Mouse (Mus musculus) v-Abl transformed pro-B cells (cell line): ENCODE data around the gene Dhrs11.

Experiments used
- in situ Hi-C, 2 experiments: fragments of 400-800 bp; cut with MboI; formaldehyde crosslinking; loops; one replicate each; pipeline ENCODE4 v1.15.1; 2025; ENCODE audit not compliant: unreplicated experiment in 2 of 2

Gene Dhrs11

DNA sequence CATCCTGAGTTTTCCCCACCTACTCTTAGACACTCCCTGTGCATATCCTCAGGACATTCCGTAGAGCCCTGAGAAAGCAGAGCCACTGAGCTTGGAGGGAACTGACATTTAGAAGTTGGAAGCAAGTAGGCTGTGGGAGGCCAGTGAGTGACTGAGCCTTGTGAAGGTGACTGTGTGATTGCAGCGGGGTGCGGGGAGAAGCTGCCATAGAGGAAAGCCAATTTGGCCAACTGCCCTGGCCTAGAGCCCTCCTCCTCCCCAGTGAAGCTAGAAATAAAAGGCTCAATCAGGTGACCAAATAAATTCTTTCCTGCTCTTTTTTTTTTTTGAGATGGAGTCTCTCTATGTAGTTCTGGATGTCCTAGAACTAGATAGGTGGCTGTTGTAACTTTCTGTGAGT, 2.6 kb downstream of the Dhrs11 start:
- in situ Hi-C loops = loop anchor here (5.0 to 25.0 kb wide), 2 partner anchors 41 to 1514 kb away; partner anchors contain the start of gene Pex12 (in 1 of the 2)

DNA sequence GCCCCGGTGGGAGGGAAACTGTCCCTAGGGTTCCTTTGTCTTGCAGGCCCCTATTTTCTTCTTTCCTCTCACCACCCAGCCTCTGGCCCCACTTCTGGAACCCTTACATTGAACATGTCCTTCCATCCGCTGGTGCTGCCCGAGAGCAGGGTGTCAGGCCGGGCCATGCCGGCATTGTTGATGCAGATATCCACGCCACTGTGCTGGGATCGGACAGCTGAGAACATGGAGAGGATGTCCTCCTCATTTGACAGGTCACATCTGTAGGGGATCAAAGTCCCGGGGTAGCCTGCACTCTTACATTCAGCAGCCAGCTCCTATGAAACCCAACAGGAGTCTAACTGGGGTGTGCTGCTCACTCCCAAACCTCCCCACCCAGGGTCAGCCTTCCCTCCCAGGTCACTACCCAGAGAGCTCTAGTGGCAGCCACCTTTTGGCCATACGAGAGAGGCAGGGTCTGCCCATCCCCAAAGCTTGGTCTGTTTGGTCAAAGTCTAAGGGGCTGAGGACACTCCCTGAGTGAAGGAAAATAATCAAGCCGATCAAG, 3.5 kb downstream of the Dhrs11 start:
- in situ Hi-C loops = loop anchor here (5.0 to 25.0 kb wide), 2 partner anchors 42 to 1513 kb away; partner anchors contain the start of gene Pex12 (in 1 of the 2)

DNA sequence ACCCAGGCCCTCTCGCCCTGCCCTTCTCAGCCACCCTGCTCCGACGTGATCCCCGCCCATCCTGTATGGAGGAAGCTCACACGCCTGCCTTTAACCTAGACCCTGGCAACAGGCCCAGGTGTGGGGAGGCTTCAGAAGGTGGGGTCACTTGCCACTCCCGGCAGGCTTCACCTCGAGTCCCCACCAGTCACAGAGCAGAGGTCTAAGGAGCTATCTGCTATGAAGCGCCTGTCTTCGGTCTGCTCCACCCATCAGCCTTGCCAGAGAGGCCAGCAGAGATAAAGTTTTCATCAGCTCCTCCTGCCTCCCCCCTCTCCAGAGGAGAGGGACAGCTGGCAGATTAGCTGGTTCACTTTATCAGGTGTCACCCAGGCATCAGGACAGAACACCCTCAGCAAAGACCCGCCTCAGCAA, 5.3 kb downstream of the Dhrs11 start:
- in situ Hi-C loops = no loop called here

DNA sequence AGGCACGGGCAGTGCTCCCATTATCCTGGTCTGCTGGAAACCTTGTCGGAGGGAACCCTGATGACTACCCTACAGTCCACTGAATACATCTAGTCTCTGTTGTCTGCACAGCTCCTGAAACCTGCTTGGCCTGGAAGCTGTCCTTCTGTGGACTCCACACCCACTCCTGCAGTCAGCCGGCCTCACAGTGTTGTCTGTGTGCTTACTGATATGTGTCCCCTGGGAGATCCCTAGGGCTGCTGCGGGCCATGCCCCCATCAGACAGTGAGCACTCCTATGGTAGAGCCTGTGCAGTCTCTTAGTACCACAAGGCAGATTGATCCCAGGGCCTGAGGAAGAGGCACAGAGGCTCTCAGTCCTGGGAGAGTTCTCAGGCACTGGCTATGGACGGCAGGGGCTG, 6.3 kb downstream of the Dhrs11 start:
- in situ Hi-C loops = no loop called here

DNA sequence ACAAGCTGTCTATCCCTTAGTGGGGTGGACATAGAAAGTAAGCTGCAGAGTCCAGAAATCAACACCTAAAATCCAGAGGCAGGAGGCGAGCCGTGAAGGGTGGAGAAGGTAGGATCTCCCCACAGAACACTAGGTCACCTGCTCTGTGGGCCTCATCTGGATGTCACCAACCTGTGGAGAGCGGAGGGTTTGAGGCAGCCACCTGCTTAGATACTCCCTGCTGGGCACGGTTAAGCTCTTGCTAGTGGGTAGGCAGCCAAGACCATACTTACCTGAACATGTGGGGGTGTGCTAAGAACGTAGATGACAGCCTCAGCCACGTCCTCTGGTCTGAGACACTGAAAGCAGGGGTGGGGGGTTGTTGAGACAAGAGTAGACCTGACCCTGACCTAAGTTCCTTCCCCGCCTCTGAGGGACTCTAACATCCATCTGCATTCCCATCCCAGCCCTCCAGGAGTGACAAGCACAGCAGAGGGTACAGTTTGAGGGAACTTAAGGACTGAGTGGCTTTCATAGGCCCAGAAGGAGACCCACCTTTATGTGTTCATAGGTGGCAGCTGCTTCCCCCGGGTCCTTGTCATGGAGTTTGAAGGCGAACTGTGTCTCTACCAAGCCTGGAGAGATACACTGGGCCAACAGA, 7.5 kb downstream of the Dhrs11 start:
- in situ Hi-C loops = no loop called here

DNA sequence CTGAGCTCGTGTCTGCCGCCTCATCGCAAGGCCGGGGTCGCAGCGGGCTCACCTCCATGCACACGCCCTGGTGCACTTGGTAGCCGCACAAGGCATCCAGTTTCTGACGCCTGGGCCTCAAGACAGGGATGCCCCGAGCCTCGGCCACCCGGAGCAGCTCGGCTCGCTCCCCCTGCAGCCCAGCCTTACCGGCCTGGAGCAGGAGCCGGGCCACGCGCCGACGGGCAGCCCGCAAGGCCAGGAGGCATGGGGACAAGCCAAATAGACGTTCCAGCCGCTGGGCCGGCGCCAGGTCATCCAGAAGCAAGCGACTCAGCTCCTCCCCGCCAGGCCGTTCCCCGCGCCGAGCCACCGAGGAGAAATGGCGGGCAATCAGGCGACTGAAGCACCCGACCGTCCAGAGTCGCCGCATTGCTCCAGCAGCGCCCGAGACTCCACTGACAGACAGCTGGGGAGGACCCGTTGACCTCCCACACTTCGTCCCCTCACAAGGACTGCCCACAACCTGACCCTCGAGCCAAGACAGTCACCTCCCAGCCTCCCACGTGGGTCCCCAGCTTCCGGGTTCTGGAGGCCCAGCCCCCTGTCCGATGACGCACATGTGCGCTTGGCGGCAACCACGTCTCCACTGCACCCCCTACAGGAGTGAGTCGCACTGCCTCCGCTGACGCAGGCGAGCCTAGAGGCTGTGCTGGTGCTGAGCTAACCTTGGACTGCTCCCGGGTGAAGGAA, 9.7 kb downstream of the Dhrs11 start, which contains the start of gene Mrm1:
Gene Mrm1, minus strand, starts transcription at position 555 of the 732 bp plus-strand sequence.
- in situ Hi-C loops = loop anchor here (5.0 to 10.0 kb wide), 5 partner anchors 98 to 1034 kb away; partner anchors contain the start of gene Znhit3 (in 1 of the 2)

DNA sequence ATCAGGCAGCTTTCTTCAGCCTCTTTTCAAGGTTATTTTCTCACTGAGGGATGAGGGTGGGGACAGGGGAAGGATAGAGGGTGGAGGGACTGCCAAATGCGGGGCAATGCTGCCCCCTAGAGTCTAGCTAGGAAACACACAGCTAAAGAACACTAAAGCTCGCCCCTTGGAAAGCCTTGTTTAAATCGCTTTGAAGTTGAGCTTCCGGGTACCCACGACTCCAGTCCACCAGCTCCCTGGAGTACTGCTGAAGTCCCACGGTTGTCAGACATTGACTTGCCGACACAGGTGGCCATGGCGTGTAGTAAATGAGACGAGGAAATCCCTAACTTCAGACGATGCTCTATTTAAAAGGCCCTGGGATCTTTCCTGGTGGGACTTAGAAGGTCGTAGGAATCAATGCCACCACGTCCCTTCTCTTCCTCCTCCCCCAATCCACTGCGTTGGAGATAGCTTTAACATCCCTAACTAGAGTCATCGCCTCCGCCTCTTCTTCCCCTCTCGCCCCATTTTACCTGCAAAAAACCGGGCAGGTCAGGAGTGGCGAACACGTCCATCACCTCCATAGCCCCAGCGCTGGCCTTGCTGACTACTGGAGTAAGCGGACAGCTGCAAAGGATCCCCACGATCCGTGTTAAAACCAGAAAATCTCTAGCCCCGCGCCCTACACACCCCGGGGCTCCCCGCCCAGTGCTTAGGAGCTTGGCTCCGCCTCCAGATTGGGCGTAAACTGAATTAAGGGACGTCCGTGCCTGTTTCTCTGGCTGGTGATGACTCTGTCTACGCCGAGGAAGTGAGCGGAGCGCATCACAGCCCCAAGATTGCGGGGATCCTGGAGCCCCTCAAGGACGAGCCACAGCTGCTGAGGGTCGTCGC, 10.5 kb downstream of the Dhrs11 start:
- in situ Hi-C loops = loop anchor here (5.0 to 10.0 kb wide), 5 partner anchors 99 to 1034 kb away; partner anchors contain the start of gene Znhit3 (in 1 of the 2)

DNA sequence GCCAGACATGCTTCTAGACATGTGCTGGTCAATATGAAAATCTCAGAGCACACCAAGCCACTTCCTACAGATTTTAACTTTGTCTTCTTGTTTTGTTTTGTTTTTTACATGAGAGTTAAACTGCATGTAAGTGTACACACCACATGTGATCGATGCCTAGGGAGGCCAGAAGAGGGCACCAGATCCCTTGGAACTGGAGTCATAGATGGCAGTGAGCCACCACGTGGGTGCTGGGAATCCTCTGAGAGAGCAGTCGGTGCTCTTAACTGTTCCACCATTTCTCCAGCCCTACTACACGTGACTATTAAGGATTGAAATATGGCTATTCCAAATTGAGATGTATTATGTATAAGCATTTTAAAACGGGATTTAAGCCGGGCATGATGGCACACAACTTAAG, 11.4 kb downstream of the Dhrs11 start:
- in situ Hi-C loops = loop anchor here (5.0 to 10.0 kb wide), 5 partner anchors 100 to 1033 kb away; partner anchors contain the start of gene Znhit3 (in 1 of the 2)

DNA sequence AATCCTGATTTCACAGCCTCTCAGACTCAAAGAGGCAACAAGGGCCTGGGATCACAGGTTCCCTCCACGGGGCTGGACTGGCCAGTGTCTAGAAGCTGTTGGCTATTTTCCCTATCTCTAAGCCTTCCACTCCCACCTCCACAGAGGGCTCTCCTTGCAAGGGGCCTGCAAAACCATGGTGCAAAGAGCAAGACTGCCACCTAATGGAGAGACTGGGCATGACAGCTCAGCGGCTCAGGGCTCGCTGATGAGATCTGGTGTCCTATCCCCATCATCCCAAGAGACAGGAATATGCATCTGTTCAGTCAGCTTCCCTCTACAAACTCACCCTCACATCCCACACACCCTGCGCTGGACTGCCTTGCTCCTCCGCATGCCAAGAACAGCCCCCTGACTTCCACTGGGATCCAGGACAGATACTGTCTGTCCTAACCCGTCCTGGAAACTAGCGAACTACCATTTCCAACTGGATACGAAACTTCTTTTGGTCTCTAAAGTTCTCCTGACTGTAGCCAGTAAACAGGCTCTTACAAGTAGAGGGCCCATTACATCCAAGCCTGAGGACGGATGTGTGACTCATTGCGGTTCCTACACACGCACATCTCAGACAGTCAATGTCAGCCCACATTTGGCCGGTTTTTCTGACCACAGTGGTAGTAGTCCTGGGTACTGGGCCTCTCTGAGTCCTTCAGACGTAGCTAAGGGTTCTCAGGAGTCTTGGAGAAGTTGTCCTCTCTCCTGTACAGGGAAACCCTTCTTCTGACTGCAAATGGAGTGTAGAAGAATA, 14.9 kb downstream of the Dhrs11 start:
- in situ Hi-C loops = loop anchor here (10.0 kb wide), 3 partner anchors 669 to 1029 kb away; no protein-coding TSS in a partner anchor

DNA sequence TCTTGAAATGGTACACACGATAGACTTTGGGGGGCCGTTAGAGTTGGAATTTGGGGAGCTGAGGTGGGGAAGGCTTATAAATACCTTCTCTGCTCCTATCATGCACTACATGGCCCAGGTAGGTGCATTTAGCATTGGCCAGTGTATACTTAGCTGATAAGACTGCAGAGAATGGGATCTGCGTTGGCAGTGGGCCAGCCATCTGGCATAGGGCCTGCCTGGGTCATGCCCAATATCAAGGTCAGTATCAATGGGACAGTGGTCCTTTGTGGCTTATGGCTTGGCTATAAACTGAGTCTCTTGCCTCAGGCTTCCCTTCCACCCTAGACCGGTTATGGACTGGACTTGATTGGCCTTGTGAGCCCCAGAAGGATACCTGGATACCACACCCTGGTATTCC, 24.4 kb downstream of the Dhrs11 start:
- in situ Hi-C loops = no loop called here

DNA sequence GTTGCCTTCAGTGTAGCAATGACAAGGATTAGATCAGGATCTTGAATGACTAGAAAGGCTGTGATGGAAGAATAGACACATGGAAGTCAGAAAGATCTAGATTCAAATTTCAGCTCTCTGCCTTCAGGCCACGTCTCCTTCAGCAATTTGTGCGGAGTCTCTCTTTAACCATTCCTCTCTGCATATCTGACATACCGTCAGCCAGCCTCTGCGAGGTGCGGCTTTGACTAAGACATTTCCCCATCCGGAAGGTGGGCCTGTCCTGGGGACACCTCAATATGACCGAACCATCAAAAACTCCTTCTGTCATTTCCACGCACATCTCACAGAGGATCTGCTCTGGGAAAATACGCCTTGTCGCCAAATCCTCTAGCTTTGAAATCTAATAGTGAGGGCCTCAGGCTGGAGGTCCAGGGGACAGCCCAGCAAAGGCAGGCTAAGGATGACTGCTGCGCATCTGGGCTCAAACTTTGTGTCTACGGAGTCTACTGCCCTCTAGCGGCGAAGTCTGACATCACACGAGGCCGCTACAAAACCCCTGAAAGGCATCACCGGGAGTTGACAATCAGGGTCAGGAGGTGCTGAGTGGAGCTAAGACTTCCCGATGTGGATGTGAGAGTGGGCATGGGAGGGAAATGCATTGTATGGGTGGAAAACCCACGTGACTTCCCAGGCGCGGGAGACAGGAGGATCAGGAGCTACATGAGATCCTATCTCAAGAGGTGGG, 31.0 kb downstream of the Dhrs11 start:
- in situ Hi-C loops = loop anchor here (5.0 kb wide), 3 partner anchors 365 to 535 kb away; no protein-coding TSS in a partner anchor

DNA sequence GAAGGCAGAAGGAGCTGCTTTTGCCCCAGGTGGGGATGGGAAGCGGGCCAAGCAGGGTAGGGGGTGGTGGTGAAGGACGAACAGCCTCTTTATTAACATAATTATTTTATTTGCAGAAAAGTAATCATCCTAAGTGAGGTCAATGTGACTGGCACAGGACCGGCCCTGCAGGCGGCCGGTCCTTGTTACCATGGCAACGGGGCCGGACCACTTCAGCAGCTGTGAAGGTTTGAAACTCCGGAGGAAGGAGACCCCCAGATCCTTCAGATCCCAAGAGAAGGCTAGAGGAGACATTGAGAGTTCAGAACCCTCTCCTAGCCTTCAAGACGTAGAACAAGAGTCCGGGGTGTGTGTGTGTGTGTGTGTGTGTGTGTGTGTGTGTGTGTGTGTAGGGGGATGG, 31.8 kb downstream of the Dhrs11 start:
- in situ Hi-C loops = loop anchor here (5.0 kb wide), 3 partner anchors 365 to 535 kb away; no protein-coding TSS in a partner anchor

DNA sequence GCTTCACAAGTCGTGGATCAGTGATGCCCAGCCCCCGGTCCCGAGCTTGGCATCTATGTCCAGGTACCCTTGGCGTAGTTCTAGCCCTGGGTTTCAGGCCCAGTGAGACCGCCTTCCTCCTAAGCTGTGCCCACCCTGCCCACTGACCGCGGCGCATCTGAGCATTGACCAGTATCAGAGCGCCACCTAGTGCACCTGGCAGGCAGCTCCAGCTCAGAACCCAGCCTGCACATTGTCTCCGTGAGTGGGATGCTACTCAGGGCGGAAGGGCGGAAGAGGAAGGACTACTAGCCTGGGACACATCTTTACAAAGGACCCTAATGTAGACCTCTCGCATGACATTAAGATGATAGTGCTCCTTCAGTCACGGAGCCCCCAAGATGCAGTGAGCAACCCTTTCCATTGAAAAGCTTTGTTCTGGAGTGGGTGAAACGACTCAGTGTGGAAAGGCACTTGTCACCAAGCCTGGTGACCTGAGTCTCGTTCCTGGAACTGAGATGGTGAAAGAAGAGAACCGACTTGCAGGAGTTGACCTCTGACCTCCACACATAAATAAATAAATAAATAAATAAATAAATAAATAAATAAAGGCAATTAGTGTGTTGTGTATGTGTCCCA, 34.2 kb downstream of the Dhrs11 start:
- in situ Hi-C loops = loop anchor here (5.0 kb wide), 3 partner anchors 362 to 532 kb away; no protein-coding TSS in a partner anchor

DNA sequence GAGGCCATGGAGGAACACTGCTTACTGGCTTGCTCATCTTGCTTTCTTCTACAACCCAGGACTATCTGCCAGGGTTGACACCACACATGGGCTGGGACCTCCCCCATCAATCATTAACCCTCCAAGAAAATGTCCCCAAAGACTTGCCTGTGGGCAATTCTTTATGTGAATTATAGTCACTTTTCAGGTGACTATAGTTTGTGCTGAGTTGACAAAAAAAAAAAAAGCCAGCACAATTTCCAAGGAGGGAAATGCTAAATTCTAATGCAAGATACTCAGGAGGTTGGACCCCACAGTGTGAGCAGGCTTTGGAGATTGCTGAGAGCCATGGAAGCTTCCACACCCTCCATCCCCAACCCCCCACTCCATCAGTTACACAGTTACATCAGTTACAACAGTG, 35.2 kb downstream of the Dhrs11 start:
- in situ Hi-C loops = no loop called here

DNA sequence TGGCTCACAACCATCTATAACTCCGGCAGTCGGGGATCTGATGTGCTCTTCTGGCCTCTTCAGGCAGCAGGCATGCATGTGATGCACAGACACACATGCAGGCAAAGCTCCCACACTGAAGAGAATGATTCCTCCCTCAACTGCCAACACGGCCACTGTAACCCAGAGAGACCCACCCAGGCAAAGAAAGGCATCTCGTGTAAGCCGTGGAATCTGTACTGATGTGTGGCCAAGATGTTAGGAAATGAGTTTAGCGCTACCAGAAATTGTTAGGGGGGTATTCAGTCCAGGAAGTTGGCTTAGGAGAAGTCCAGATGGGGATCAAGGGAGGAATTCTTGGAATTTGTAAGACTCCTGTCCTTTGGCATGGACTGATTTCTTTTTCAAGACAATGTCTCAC, 38.4 kb downstream of the Dhrs11 start:
- in situ Hi-C loops = no loop called here

DNA sequence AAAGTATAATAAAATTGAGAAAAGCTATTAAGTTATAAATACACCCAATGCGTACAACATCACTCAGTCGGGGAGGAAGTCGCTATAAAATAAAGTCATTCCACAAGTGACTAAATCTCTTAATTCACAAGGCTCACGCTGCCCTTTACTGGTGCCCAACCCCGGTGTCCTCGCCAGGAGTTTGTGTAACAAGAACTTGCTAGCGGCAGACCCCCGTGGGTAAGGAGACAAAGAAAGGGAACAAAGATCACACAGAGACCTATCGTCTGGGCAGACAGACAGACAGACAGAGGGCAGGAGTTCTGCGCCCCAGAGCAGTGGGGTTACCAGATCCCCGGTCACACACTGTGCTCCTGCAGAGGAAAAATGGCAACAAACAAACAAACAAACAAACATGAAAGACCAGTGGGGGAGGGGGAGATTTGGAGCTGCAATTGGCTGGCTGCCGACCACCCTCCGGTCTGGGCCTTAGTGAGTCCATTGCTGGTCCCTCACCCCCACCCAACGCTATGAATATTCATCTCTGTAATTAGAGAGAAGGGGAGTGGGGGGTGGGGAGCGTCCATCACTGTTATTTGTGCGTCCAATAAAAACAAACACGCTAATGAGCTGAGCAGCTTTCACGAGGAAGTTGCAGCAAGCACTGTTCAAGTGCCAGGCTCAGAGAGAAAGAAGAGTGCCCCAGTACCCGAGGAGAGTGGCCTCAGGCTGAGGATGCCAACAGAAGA, 48.5 kb downstream of the Dhrs11 start:
- in situ Hi-C loops = no loop called here

DNA sequence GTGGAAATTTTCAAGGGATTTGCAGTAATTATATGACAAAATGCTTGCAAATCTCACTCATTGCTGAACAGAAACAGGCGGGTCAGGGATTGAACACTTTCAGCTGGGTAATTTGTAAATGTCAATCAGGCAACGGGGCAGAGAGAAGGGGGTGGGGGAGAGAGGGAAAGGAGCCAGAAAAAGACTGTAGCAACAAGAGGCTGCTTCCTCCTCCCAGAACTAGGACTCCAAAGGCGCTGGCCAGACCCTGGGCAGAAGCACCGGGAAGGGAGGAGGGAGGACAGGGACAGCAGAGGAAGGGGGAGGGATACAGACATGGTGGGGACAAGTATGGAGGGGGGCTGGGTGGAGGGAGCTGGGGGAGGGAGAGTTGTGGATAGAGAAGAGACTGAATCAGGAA, 53.2 kb downstream of the Dhrs11 start:
- in situ Hi-C loops = no loop called here
